Mouse (Mus musculus) brain, embryonic 14.5 days (tissue): Measurements from ENCODE around the gene Nhej1.

Source experiments
- CTCF ChIP-seq: fragments of 200-500 bp; IDR thresholded peaks from 2 replicates; pipeline ENCODE4 v1.5.1; 2012; ENCODE audit warnings: inconsistent platforms, mild to moderate bottlenecking, moderate library complexity, borderline replicate concordance; ENCODE audit not compliant: insufficient read depth, insufficient read length; ENCODE audit errors: extremely low read depth
- POLR2A ChIP-seq: fragments of 200-500 bp; IDR thresholded peaks from 2 replicates; pipeline ENCODE4 v1.6.1; 2012; ENCODE audit warnings: mild to moderate bottlenecking, inconsistent platforms, borderline replicate concordance; ENCODE audit not compliant: poor library complexity, insufficient read depth, insufficient read length, severe bottlenecking; ENCODE audit errors: extremely low read depth

DNA sequence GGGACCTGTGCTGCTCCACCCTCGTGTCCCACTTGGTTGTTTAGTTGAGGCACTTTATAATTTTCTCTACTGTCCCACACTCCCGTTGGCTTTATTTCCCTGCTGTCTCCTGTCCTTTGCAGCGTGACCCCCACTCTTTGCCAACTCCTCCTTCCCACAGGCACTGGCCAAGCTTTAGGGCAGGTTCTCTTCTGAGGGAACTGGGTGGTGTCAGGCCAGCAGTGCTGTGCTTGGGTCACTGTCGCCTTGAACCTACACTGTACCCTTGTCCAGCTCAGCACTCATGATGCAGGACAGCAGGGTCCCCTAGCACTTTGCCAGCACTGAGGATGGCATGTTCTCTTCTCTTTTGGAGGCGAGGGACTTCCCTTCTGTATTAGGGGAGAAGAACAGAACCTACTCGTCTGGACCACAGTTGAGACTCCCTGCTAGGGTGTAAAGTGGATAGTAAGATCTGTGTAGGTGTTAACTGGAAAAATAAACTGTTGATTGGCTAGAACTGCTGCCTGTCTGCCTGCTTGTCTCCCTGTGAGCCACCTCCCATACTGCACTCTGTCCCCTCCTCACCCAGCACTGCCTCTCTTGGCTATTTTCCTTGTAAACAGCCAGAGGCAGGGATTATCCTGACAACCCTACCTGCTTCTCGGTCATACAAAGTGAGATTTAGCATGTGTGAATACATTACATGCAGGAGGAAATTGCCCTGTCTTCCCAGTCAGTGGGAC, 22.6 kb upstream of the Nhej1 start:
- TF ChIP-seq CTCF (no peak), POLR2A (no peak)
